Mouse (Mus musculus): ENCODE measurements around the gene Ehbp1.

GRCm38 (mm10) chr11:22353962-22354621 lies 12.0 kb upstream of the Ehbp1 start:
- TF ChIP-seq CTCF (IDR thresholded peaks at IDR 0.05; ENCODE audit: low read depth, low read length) (no peak), EP300 (IDR thresholded peaks at IDR 0.05; ENCODE audit: insufficient read depth, low read depth, low read length) (no peak), POLR2A (IDR thresholded peaks at IDR 0.05; ENCODE audit: insufficient read depth, low read length) (no peak)
